8 mouse cellular contexts compared by ENCODE assay signal in genomic region chr19:5786441-5787114, GRCm38 (mm10). TPM values are rescaled to one million over a fixed set of nuclear protein-coding genes. Genes with fewer than 3 reads are reported as not detected.
A peak's percentile ranks its signal among the peaks of the same experiment; 100 is the strongest.
DNase-seq lines count a peak whose midpoint lies in the region; ATAC-seq lines count a peak whose summit lies in the region.

No protein-coding gene starts in this region.

- H3K27ac ChIP-seq in hindbrain, embryonic 12.5 days, result no peak overlapping the region

- peak; percentile 71 for ATAC-seq in hindbrain, embryonic 12.5 days (ENCODE audit: low FRiP score)

- DNase-seq in R1 (ENCODE audit: low read depth, low spot score), result peak; percentile 88
- DNase-seq in cerebellum, postnatal 14 days, result peak; percentile 93 to 94
- peak; percentile 65 to 86 for DNase-seq in frontal cortex, postnatal 14 days (ENCODE audit: low spot score in 2 of 2)
- peak; percentile 81 to 90 for DNase-seq in layer of hippocampus, postnatal 25 days (ENCODE audit: extremely low spot score in 1 of 2, low spot score in 1 of 2)
- peak; percentile 89 to 94 for DNase-seq in lung, postnatal 4 days
- peak; percentile 70 for DNase-seq in retina, postnatal 7 days (ENCODE audit: low read depth, low spot score)
- DNase-seq in urinary bladder, adult 18-20 months (ENCODE audit: low spot score in 2 of 2), result peak; percentile 75 to 82

- H3K27me3 ChIP-seq in hindbrain, embryonic 12.5 days, result no peaks in the 10 kb centered on the region

- no peak overlapping the region for H3K9ac ChIP-seq in hindbrain, embryonic 12.5 days

- no peaks in the 10 kb centered on the region for H3K4me1 ChIP-seq in hindbrain, embryonic 12.5 days

- H3K4me2 ChIP-seq in hindbrain, embryonic 12.5 days (replicated peaks), result no peak overlapping the region

- H3K4me3 ChIP-seq in hindbrain, embryonic 12.5 days, result no peak overlapping the region

- WGBS in hindbrain, embryonic 12.5 days, result 12% methylated on average over 12 of the region's 12 CpGs

- H3K36me3 ChIP-seq in hindbrain, embryonic 12.5 days, result no peaks in the 10 kb centered on the region

- no peaks in the 10 kb centered on the region for H3K9me3 ChIP-seq in hindbrain, embryonic 12.5 days (replicated peaks)

RNA-seq across cellular contexts. Expression of gene Scyl1, which starts 15.4 kb away (rescaled TPM):
- polyA plus RNA-seq in hindbrain, embryonic 12.5 days (2016; fragmentation: Nextera tagmentation; extraction: Ambion mirVana), result 71.8 and 73.7 TPM in 2 replicates
- 10 to 100 TPM; 68.6 to 71.8 TPM for total RNA-seq in layer of hippocampus, postnatal 25 days (2021)

RNA-seq across cellular contexts. Expression of gene Ltbp3, which starts 45.9 kb away (rescaled TPM):
- 13.8 and 16.6 TPM in 2 replicates for polyA plus RNA-seq in hindbrain, embryonic 12.5 days (2016; fragmentation: Nextera tagmentation; extraction: Ambion mirVana)
- total RNA-seq in layer of hippocampus, postnatal 25 days (2021), result 10 to 100 TPM; 23.8 to 26.8 TPM

RNA-seq across cellular contexts. Expression of gene Fam89b, which starts 57.1 kb away (rescaled TPM):
- 174 and 177 TPM in 2 replicates for polyA plus RNA-seq in hindbrain, embryonic 12.5 days (2016; fragmentation: Nextera tagmentation; extraction: Ambion mirVana)
- total RNA-seq in layer of hippocampus, postnatal 25 days (2021), result 10 to 100 TPM; 29.3 to 32.9 TPM
